Mouse (Mus musculus) kidney, adult 2 months (tissue): ENCODE measurements around the gene Sh3bp4. TPM values are rescaled to one million over a fixed set of nuclear protein-coding genes. Genes with fewer than 3 reads are reported as not detected.

Source experiments
- DNase-seq: peaks from one replicate; pipeline ENCODE4 v3.0.0; 2021
- H3K27ac ChIP-seq: fragments of 200-500 bp; 2 replicates; pipeline ENCODE4 v1.5.1; 2012; ENCODE audit warnings: low read depth, low read length, control low read depth, inconsistent platforms; ENCODE audit not compliant: insufficient read depth
- H3K27me3 ChIP-seq: fragments of 200-500 bp; replicated peaks from 2 replicates; pipeline ENCODE4 v1.6.1; 2012; ENCODE audit warnings: mild to moderate bottlenecking, moderate library complexity, low read length, inconsistent platforms; ENCODE audit not compliant: control insufficient read depth, insufficient read depth
- H3K36me3 ChIP-seq: fragments of 200-500 bp; 2 replicates; pipeline ENCODE4 v1.6.1; 2012; ENCODE audit warnings: mild to moderate bottlenecking, moderate library complexity, low read length, inconsistent platforms; ENCODE audit not compliant: control insufficient read depth, insufficient read depth
- H3K4me1 ChIP-seq: fragments of 200-500 bp; 2 replicates; pipeline ENCODE4 v1.6.1; 2011; ENCODE audit warnings: low read length; ENCODE audit not compliant: control insufficient read depth, insufficient read depth
- H3K4me3 ChIP-seq: fragments of 200-500 bp; 2 replicates; pipeline ENCODE4 v1.5.1; 2011; ENCODE audit warnings: mild to moderate bottlenecking, low read depth, low read length, control low read depth; ENCODE audit not compliant: insufficient read depth
- CTCF ChIP-seq: fragments of 200-500 bp; conservative IDR thresholded peaks from 2 replicates; pipeline ENCODE4 v1.5.1; 2011; ENCODE audit warnings: low read depth, mild to moderate bottlenecking, control low read depth, low read length, moderate library complexity, mixed read lengths; ENCODE audit not compliant: insufficient read depth, insufficient read length
- POLR2A ChIP-seq: fragments of 200-500 bp; IDR thresholded peaks from one replicate; pipeline ENCODE4 v1.6.1; 2011; ENCODE audit warnings: low read depth, low read length, control low read depth
- WGBS: fragments of 180-500 bp; shearing (Covaris S2); methylation state at CpG from one replicate; pipeline ENCODE4 v1.1.7; 2018; 5-methylcytosine and 5-hydroxymethylcytosine counted together
- polyA plus RNA-seq: library from polyadenylated mRNA; depleted of rRNA; stranded (reverse); fragments of >200 nt; gene quantifications from 2 replicates; pipeline ENCODE4 v1.2.3, GENCODE M21; 2012

Sh3bp4 gene
- polyA plus RNA-seq, 1 experiment: 14.8 TPM

DNA sequence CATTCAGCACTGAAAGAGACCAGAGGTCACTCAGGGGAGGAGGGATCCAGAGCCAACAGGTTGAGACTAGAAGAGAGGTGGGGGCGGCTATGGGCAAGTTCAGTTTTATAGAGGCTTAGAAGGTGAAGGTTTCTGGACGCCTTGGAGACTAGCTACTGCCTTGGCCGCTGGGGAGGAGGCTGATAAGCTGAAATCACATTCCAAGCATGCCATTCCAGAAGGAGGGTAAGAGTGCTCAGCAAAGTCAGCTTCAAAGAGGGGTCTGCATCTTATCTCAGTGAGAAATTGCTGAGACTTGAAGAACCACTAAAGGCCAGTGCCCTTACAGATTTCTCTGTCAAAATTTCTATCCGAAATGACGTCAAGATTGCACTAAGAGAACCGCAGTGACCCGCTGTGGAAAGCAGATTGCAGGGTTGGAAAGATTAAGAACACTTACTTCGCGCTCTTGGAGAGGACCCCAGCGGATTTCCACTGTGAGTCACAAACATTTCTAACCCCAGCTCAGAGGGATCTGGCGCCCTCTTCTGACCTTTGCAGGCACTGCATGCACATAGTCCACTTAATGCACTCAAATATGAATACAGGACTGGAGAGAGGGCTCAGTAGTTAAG lies 121.0 kb downstream of the Sh3bp4 start:
- Histone ChIP-seq H3K36me3 (no peaks in the 10 kb centered on the region), H3K4me1 (no peaks in the 10 kb centered on the region), H3K27ac (peak overlapping the region; percentile 22; the same call in 1 of the 2 replicates), H3K4me3 (no peak overlapping the region), H3K27me3 (no peaks in the 10 kb centered on the region)
- TF ChIP-seq POLR2A: no peak
- peak; percentile 77 for TF ChIP-seq CTCF
- DNase-seq: peak; percentile 89
- 14% methylated on average over 11 of the region's 11 CpGs for WGBS

DNA sequence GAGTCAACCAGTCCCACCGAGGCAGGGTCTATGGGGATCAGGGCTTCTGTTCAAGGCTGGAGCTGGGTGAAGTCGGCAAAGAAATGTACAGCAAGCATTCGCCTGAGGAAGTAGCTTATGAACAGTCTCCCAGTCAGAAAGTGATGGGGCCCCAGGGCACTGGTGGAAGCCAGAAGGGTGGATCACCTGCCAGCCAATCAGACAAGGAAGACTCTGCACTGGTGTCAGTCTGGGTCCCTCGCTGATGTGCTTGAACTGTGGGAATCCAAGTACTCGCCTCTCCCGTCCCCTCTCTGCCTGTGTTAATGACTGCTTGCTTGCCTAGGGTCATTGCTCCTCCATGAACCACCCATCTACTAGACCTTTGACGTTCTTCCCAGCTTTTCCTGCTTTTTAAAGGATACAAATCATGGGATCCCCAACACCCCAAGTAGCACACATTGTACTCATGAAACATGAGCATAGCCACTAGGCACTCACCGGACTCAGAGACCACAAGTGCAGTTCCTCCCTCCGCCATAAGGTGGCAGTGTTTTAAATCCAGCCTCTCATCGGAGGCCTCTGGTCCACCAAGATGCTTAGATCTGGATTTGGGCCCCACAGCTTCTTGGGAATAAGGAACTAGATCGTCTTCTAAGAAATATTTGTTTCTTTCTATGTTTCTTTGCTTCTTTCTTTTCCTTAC lies 122.5 kb downstream of the Sh3bp4 start:
- peak; percentile 81 for TF ChIP-seq CTCF
- no peak for TF ChIP-seq POLR2A
- Histone ChIP-seq H3K27ac (no peak overlapping the region), H3K27me3 (no peaks in the 10 kb centered on the region), H3K4me3 (no peak overlapping the region), H3K36me3 (no peaks in the 10 kb centered on the region), H3K4me1 (no peaks in the 10 kb centered on the region)
- DNase-seq: peak; percentile 49
- 68% methylated on average over 11 of the region's 11 CpGs for WGBS

DNA sequence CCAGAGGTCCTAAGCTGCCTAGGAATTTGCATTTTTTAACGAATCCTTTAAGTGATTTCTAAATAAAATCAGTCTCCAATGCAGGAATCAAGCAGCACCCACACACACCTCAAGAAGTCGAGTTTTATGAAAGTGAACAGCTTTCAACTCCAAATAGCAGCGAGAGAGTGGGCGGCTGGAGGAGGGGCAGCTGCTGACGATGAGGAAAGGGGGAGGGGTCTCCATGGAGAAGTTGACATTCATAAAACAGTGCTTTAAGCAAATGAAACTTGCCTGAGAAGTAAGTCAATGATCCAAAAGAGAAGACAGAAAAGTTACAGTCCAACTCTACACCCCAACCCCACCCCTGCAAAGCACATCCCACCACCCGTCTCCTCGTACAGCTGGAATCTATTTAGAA lies 123.4 kb downstream of the Sh3bp4 start:
- Histone ChIP-seq H3K4me1 (no peaks in the 10 kb centered on the region), H3K27me3 (no peaks in the 10 kb centered on the region), H3K36me3 (no peaks in the 10 kb centered on the region), H3K4me3 (no peak overlapping the region), H3K27ac (no peak overlapping the region)
- TF ChIP-seq CTCF (no peak), POLR2A (no peak)
- WGBS: 80% methylated on average over 7 of the region's 7 CpGs
- DNase-seq: no peak

DNA sequence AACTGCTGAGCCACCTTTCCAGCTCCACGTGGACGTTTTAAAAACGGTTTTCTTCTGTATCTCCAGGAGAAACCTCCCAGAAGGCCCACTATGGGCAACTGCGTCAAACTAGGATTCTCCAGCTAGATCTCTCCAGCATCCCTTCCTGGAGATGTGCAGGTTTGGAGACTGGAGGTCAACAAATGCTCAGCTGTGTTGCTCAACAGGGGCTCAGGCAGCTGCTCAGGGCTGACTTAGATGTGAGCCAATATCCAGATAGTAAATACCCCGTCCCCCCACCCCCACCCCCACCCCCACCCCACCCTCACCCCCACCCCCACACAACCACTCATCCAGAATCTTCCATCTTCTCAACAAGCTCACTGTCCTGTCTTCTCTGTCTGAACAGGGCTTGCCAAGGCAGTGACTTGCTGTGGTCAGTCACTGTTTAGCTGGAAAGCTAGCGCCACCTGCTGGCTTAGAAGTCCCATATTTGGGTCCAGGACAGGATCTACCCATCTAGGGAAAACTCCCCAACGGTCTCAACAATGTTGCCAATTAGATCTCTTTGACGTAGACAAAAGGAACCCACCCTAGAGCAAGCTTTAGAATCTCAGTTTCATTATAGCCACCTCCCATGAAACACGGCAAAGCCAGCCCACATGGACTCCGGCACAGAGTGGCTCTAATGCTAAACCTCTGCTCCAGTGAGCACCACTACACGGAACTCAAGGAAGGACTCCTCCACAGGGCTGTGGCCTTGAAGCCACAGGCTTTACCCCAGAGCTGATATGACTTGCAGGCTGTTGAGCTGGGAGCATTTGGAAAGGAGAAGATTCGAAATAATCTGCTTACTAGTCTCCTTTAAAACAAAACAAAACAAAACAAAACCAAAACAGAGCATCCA lies 125.9 kb downstream of the Sh3bp4 start:
- 44% methylated on average over 12 of the region's 12 CpGs for WGBS
- DNase-seq: peak; percentile 84
- H3K27ac ChIP-seq: no peak overlapping the region
- H3K27me3 ChIP-seq: no peaks in the 10 kb centered on the region
- no peak overlapping the region for H3K4me3 ChIP-seq
- no peaks in the 10 kb centered on the region for H3K36me3 ChIP-seq
- no peaks in the 10 kb centered on the region for H3K4me1 ChIP-seq
- TF ChIP-seq CTCF: peak; percentile 92
- TF ChIP-seq POLR2A: no peak
